Mouse (Mus musculus) layer of hippocampus, adult 2 months (tissue): ENCODE measurements around the gene Cd47. TPM values are rescaled to one million over a fixed set of nuclear protein-coding genes. Genes with fewer than 3 reads are reported as not detected.
"Not testable (repeated sequence)": the region's sequence is repeated elsewhere in the genome, so short reads cannot be mapped to it uniquely, and the experiment has no call there.

Source experiments
- DNase-seq, 2 experiments: peaks; one replicate each; pipeline ENCODE4 v3.0.0; 2022; ENCODE audit warnings: low spot score in 2 of 2
- H3K27ac ChIP-seq: fragments of 200-600 bp; 2 replicates; pipeline ENCODE4 v1.8.1; 2022
- H3K4me3 ChIP-seq: fragments of 200-600 bp; 2 replicates; pipeline ENCODE4 v1.8.1; 2022; ENCODE audit warnings: mild to moderate bottlenecking
- CTCF ChIP-seq: fragments of 200-600 bp; conservative IDR thresholded peaks from 2 replicates; pipeline ENCODE4 v1.8.1; 2022; ENCODE audit warnings: antibody characterized with exemption, mild to moderate bottlenecking, moderate library complexity
- total RNA-seq, 2 experiments: library from RNA; stranded (reverse); gene quantifications; 2 replicates each; pipeline ENCODE4 v1.2.3; 2021

Gene Cd47
- total RNA-seq, 2 experiments from 2014 or later = 220 to 223 TPM

DNA sequence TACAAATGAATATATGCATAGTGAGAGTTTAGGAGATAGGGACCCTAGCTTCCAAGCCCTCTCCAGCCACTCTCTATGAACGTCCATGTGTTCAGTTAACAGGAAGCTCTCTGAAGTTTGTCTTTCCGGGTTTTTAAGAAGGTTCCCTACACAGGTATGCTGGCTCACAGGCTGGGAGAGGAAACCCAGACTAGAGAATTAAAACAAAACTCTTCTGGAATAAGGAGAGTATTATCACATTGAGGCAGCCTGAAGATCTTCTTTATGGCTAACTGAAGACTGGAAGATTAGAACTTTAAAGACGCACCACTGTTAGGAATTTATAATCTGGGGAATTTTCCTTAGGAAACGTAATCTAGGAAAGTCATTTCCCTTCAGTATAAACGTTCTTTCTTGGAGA is 17.8 kb downstream of the Cd47 start:
- DNase-seq = no peak
- Histone ChIP-seq H3K4me3 (no peak overlapping the region), H3K27ac (no peak overlapping the region)
- no peak for TF ChIP-seq CTCF

GRCm38 (mm10) chr16:49818627-49819026 is 18.3 kb downstream of the Cd47 start:
- no peak for TF ChIP-seq CTCF
- H3K4me3 ChIP-seq = no peak overlapping the region

GRCm38 (mm10) chr16:49819494-49819893 is 19.2 kb downstream of the Cd47 start:
- DNase-seq = no peak
- Histone ChIP-seq H3K4me3 (no peak overlapping the region), H3K27ac (no peak overlapping the region)
- no peak for TF ChIP-seq CTCF

More at GRCm38 (mm10) chr16:49818627-49819026, 18.3 kb downstream of the Cd47 start:
- H3K27ac ChIP-seq = no peak overlapping the region
- no peak for DNase-seq

DNA sequence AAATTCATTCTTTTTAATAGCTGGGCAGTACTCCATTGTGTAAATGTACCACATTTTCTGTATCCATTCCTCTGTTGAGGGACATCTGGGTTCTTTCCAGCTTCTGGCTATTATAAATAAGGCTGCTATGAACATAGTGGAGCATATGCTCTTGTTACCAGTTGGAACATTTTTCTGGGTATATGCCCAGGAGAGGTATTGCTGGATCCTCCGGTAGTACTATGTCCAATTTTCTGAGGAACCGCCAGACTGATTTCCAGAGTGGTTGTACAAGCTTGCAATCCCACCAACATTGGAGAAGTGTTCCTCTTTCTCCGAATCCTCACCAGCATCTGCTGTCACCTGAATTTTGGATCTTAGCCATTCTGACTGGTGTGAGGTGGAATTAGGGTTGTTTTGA is 30.6 kb downstream of the Cd47 start:
- not testable (repeated sequence) for H3K27ac ChIP-seq, H3K4me3 ChIP-seq, DNase-seq

- no peak for TF ChIP-seq CTCF
- H3K27ac ChIP-seq = no peak overlapping the region
Measured at GRCm38 (mm10) chr16:49832339-49832738, 32.0 kb downstream of the Cd47 start.

DNA sequence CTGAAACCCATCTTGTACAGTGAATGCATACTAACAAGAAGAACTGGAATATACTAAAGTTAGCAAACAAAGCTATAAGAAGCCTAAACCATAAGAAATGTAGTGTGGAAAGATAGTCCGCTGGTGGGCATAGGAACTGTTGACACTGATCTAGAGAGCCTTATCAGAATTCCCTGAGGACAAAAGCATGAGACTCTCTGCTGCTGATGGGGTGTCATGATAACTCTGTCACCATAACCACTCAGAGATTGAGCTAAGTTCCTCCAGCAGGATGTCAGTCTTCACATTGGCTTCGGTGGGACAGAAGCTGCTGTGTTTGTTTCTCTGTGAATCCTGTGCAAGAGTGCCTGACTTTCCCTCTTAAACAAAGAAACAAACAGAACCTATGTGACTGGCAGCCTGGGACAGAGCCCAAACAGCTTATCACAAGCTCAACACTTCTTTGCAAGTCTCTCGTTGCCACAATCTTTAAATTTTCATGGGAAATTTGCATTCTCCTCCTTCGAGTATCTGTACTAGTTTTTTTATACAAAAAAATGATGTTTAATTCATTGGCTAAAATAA is 33.9 kb downstream of the Cd47 start:
- Histone ChIP-seq H3K27ac (no peak overlapping the region), H3K4me3 (no peak overlapping the region)
- DNase-seq = no peak
- TF ChIP-seq CTCF = no peak

More at GRCm38 (mm10) chr16:49832339-49832738, 32.0 kb downstream of the Cd47 start:
- no peak overlapping the region for H3K4me3 ChIP-seq
- no peak for DNase-seq

DNA sequence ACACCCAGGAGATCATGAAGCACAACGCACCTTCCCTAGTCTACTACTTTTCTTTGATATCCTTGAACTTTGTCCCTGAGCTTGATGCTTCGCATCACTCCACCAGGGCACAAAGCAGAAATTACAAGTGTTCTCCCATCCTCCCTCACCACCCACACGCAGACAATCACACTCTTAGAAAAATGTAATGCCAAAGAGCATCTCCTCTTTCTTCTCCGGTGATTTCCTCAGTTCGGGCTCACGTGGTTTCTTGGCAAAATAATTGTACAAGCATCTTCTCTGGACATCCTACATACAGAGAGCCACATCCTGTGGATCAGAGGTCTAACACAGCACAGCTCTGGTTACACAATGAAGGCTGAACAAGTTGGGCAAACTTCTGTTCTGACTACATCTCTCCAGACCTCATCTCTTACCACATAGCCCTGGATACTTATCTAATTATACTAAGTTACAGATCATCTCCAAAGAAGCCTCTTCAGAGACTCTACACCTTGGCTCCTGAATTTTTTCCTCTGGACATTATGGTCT is 36.4 kb downstream of the Cd47 start:
- Histone ChIP-seq H3K27ac (no peak overlapping the region), H3K4me3 (no peak overlapping the region)
- TF ChIP-seq CTCF = no peak
- no peak for DNase-seq

DNA sequence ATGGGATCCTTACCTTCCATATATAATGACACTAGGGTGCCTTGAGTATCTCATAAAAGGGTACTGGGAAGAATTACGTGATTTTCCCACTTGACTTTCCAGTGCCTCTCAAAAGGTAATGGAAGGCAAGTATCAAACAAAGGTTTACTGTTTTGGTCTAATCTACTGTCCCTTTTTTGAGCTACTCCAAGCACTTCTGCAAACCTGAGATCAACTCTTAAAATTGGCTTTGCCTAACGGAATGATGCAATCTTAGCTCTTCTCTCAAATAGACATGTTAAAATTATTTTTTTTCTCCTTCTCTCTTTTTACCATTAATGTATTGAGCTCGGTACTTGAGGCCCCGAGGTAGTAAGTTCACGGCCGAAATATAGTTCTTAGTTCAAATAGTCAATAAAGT is 38.6 kb downstream of the Cd47 start:
- no peak overlapping the region for H3K4me3 ChIP-seq
- no peak overlapping the region for H3K27ac ChIP-seq
- no peak for DNase-seq
- no peak for TF ChIP-seq CTCF

DNA sequence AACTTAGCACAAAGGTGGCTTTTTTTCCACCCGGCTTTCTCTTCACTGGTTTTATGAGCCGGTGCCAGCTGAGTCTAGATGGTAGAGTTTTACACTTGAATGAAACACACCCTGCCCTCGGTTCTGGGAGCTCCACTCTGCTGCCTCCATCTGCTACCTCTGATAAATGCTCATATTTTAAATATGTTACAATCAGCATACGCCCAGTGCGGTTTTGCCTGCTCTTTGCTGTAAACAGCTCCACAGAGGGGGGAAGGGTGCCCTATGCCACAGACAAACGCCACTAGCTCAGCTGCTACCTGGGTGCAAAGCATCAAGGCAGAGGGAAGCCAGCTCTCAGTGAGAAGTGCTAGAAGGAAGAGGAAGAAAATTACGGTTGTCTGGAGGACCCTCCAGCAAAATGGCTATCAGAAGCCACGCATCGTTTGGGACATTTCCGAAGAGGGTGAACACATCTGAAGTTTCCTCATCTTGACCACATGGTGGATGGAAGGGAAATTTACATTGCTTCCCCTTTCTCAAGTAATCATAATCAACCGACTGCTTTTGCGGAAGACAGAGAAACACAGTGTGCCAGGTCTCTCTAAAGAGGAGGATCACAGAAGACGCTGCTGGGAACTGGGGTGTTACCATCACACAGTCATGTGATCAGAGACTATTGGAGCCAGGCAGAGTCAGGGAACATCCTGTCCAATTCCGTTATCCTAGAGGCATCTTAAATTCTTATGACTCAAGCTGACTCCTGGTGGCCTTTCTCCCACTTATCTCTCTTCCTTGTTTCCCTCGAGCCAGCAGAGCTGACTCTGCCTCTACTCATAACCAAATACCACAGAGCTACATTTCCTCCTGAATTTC is 39.6 kb downstream of the Cd47 start:
- no peak overlapping the region for H3K4me3 ChIP-seq
- TF ChIP-seq CTCF = peak; percentile 22
- H3K27ac ChIP-seq = no peak overlapping the region
- DNase-seq = peak in 1 of 2 experiments; percentile 28

DNA sequence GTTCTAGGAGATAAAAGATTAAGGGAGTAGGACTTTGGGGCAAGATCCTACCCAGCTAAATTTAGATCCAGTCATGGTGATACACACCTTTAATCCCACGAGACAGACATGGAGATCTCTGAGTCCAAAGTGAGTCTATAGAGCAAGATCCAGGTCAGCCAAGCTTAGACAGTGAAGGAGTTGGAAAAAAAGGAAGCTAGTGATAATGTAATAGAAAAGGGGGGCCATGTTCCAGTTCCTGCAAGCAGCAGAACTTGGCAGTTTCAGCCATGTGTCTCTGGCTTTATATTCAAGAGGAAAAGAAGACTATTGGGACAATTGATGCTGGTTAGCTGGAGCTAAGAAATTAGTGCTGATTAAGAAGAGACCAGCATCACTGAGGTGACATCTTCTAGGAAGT is 43.4 kb downstream of the Cd47 start:
- H3K4me3 ChIP-seq = no peak overlapping the region
- DNase-seq = no peak
- no peak overlapping the region for H3K27ac ChIP-seq
- TF ChIP-seq CTCF = no peak

DNA sequence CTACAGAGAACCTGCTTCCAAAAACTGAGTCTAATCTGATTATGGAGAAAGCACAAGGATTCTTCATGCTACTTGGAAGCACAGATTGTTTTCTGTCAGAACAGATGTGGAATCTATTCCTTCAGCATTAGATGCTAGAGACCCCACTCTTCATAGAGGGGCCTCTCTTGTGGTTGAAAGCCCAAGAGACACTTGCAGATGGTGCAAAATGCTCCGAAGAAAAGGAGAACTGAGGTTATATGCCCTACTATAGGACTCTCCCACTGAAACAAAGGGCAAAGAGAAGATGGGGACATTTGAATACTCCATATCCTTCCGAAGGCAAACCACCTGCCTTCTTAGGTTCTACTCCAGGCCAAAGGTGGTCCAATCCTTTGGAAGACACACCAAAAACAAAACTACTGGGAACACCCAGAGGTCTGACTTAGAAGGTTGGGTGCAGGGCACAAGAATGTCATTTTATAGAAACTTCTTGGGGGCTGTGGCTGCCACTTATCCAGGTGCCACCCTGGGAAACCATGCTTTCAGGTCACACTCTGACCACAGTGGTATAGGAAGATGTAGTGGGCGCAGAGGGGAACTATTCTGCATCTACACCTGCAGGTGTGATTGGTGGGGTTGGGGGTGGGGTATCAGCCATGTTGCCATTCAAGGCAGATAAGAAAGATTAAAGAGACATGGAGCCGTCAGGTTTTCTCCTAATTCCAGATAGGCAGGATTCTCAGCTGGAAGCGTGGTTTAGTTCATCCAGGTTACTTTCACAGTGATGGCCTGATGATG is 47.1 kb downstream of the Cd47 start:
- TF ChIP-seq CTCF = no peak
- no peak for DNase-seq
- no peak overlapping the region for H3K4me3 ChIP-seq
- H3K27ac ChIP-seq = no peak overlapping the region

DNA sequence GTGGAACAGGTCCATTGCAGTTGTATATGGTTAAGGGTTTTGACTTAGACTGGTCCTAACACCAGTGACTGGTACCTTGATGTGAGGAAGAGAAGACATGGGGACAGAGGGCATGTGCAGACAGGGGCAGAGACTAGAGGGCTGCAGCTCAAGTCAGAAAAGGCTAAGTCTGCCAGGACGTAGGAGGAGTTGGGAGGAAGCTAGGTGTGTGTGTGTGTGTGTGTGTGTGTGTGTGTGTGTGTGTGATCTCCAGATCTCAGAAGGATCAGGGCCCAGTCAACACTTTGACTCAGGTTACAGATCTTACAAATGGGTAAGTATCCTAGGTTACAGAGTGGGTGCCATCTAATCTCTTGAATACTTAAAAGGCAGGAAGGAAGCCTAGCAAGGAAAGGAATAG is 48.3 kb downstream of the Cd47 start:
- no peak for TF ChIP-seq CTCF
- H3K4me3 ChIP-seq = no peak overlapping the region
- no peak for DNase-seq
- H3K27ac ChIP-seq = no peak overlapping the region

GRCm38 (mm10) chr16:49852940-49853339 is 52.6 kb downstream of the Cd47 start:
- Histone ChIP-seq H3K4me3 (no peak overlapping the region), H3K27ac (no peak overlapping the region)
- no peak for TF ChIP-seq CTCF
- no peak for DNase-seq
